Mouse (Mus musculus) thymus, adult 2 months (tissue): ENCODE results near the gene Ugt1a6b.

Experiments used
- CTCF ChIP-seq: fragments of 200-500 bp; IDR thresholded peaks from 2 replicates; pipeline ENCODE4 v1.5.1; 2012; ENCODE audit warnings: mild to moderate bottlenecking, control low read depth, low read length, moderate library complexity, borderline replicate concordance; ENCODE audit not compliant: control insufficient read depth, poor library complexity, insufficient read depth; ENCODE audit errors: extremely low read depth
- POLR2A ChIP-seq: fragments of 200-500 bp; IDR thresholded peaks from 2 replicates; pipeline ENCODE4 v1.6.1; 2012; ENCODE audit warnings: mild to moderate bottlenecking, low read length, control low read depth, moderate library complexity; ENCODE audit not compliant: control insufficient read depth, poor library complexity, insufficient read depth; ENCODE audit errors: extremely low read depth

DNA sequence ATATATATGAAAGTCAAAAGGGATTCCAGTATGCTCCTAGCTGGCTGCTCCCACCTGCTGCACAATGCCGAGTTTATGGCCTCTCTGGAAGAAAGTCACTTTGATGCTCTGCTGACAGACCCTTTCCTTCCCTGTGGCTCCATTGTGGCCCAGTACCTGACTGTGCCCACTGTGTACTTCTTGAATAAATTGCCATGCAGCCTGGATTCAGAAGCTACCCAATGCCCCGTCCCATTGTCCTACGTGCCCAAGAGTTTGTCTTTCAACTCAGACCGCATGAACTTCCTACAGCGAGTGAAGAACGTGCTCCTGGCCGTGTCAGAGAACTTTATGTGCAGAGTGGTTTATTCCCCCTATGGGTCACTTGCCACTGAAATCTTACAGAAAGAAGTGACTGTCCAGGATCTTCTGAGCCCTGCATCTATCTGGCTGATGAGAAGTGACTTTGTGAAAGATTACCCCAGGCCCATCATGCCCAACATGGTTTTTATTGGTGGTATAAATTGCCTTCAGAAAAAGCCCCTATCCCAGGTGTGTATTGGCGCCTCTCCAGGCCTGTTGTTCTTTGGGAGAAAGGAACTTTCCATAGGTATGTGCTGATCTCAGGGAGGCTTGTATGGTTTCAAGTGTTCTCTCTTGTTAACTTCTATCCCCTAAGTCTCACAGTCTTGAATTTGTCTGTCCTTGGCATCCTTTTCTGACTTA, 109.4 kb downstream of the Ugt1a6b start:
- TF ChIP-seq CTCF (no peak), POLR2A (no peak)
